Mouse (Mus musculus) embryonic facial prominence, embryonic 11.5 days (tissue): ENCODE results near the gene Trim33. TPM values are rescaled to one million over a fixed set of nuclear protein-coding genes. Genes with fewer than 3 reads are reported as not detected.

ENCODE experiments used
- ATAC-seq: fragments of 200-750 bp; cut with Nextera tagmentation; replicated peaks from 2 replicates; pipeline ENCODE4 v1.8.0; 2017; ENCODE audit warnings: low read depth; ENCODE audit not compliant: insufficient number of reproducible peaks, low FRiP score, low TSS enrichment
- DNase-seq: peaks from one replicate; pipeline ENCODE4 v3.0.0-alpha.2; 2015; ENCODE audit warnings: low spot score
- H3K27ac ChIP-seq: fragments of 300-500 bp; sonication (generic); replicated peaks from 2 replicates; pipeline ENCODE4 v1.5.1; 2014; ENCODE audit warnings: mild to moderate bottlenecking, low read depth, low read length, control low read depth
- H3K27me3 ChIP-seq: fragments of 300-500 bp; sonication (generic); 2 replicates; pipeline ENCODE4 v1.6.1; 2014; ENCODE audit warnings: mild to moderate bottlenecking, low read length, moderate library complexity, mixed read lengths; ENCODE audit not compliant: control insufficient read depth, insufficient read depth
- H3K36me3 ChIP-seq: fragments of 300-500 bp; sonication (generic); replicated peaks from 2 replicates; pipeline ENCODE4 v1.6.1; 2014; ENCODE audit warnings: low read depth, mild to moderate bottlenecking, low read length, moderate library complexity, mixed read lengths; ENCODE audit not compliant: control insufficient read depth, insufficient read depth
- H3K4me1 ChIP-seq: fragments of 300-500 bp; sonication (generic); 2 replicates; pipeline ENCODE4 v1.6.1; 2014; ENCODE audit warnings: low read length, mixed read lengths; ENCODE audit not compliant: control insufficient read depth, insufficient read depth
- H3K4me2 ChIP-seq: fragments of 300-500 bp; sonication (generic); 2 replicates; pipeline ENCODE4 v1.6.1; 2014; ENCODE audit warnings: low read depth, mild to moderate bottlenecking, control low read depth, low read length, moderate library complexity
- H3K4me3 ChIP-seq: fragments of 300-500 bp; sonication (generic); 2 replicates; pipeline ENCODE4 v1.5.1; 2014; ENCODE audit warnings: low read depth, low read length, control low read depth
- H3K9ac ChIP-seq: fragments of 300-500 bp; sonication (generic); replicated peaks from 2 replicates; pipeline ENCODE4 v1.6.1; 2014; ENCODE audit warnings: mild to moderate bottlenecking, control low read depth, low read length
- H3K9me3 ChIP-seq: fragments of 300-500 bp; sonication (generic); replicated peaks from 2 replicates; pipeline ENCODE4 v1.6.1; 2016; ENCODE audit warnings: mild to moderate bottlenecking, low read length, inconsistent platforms, mixed read lengths; ENCODE audit not compliant: control insufficient read depth
- WGBS: fragments of 180-500 bp; shearing (Covaris S2); extraction: QIAGEN DNeasy Blood & Tissue Kit; methylation state at CpG from one replicate; pipeline ENCODE4 v1.1.7; 2014; 5-methylcytosine and 5-hydroxymethylcytosine counted together
- polyA plus RNA-seq: library from polyadenylated mRNA; unstranded; fragments of >200 nt; fragmentation: Nextera tagmentation; extraction: Ambion mirVana; gene quantifications from 2 replicates; pipeline ENCODE4 v1.2.1, GENCODE M21; 2014

Gene Trim33
- polyA plus RNA-seq, 1 experiment from 2014 or later: 25.2 TPM

GRCm38 (mm10) chr3:103394121-103394520 is 115.0 kb downstream of the Trim33 start:
- H3K27me3 ChIP-seq: no peaks in the 10 kb centered on the region
- 79% methylated on average over 2 of the region's 2 CpGs for WGBS
- H3K27ac ChIP-seq: no peak overlapping the region

GRCm38 (mm10) chr3:103397523-103397922 is 118.4 kb downstream of the Trim33 start:
- no peak overlapping the region for H3K4me2 ChIP-seq
- H3K27ac ChIP-seq: no peak overlapping the region
- WGBS: 82% methylated on average over 3 of the region's 3 CpGs
- no peak overlapping the region for H3K9ac ChIP-seq
- H3K36me3 ChIP-seq: no peaks in the 10 kb centered on the region
- H3K4me3 ChIP-seq: no peak overlapping the region
- ATAC-seq (no peak), DNase-seq (no peak)
- H3K9me3 ChIP-seq: no peaks in the 10 kb centered on the region
- no peaks in the 10 kb centered on the region for H3K4me1 ChIP-seq
- H3K27me3 ChIP-seq: no peaks in the 10 kb centered on the region

More at GRCm38 (mm10) chr3:103394121-103394520, 115.0 kb downstream of the Trim33 start:
- DNase-seq (no peak), ATAC-seq (peak; percentile 67; the same call in 1 of the 2 replicates)
- Histone ChIP-seq H3K36me3 (no peaks in the 10 kb centered on the region), H3K9ac (no peak overlapping the region), H3K9me3 (no peaks in the 10 kb centered on the region), H3K4me1 (no peaks in the 10 kb centered on the region), H3K4me3 (no peak overlapping the region), H3K4me2 (no peak overlapping the region)

GRCm38 (mm10) chr3:103400807-103401206 is 121.7 kb downstream of the Trim33 start:
- ATAC-seq (no peak), DNase-seq (no peak)
- Histone ChIP-seq H3K9me3 (no peaks in the 10 kb centered on the region), H3K9ac (no peak overlapping the region), H3K36me3 (no peaks in the 10 kb centered on the region), H3K4me3 (no peak overlapping the region), H3K27me3 (no peaks in the 10 kb centered on the region; the same call in 1 of the 2 replicates), H3K4me1 (no peaks in the 10 kb centered on the region), H3K4me2 (no peak overlapping the region), H3K27ac (no peak overlapping the region)
- WGBS: 86% methylated on average over 6 of the region's 6 CpGs

- no peak overlapping the region for H3K4me3 ChIP-seq
- H3K4me1 ChIP-seq: no peaks in the 10 kb centered on the region
- peak; percentile 44; the same call in 1 of the 2 replicates for ATAC-seq
- H3K4me2 ChIP-seq: no peak overlapping the region
- no peaks in the 10 kb centered on the region; the same call in 1 of the 2 replicates for H3K27me3 ChIP-seq
- H3K9ac ChIP-seq: no peak overlapping the region
- DNase-seq: no peak
- WGBS: 51% methylated on average over 17 of the region's 17 CpGs
- no peaks in the 10 kb centered on the region for H3K9me3 ChIP-seq
- no peaks in the 10 kb centered on the region for H3K36me3 ChIP-seq
- no peak overlapping the region for H3K27ac ChIP-seq
Observed at GRCm38 (mm10) chr3:103401342-103402098, 122.4 kb downstream of the Trim33 start.

- Histone ChIP-seq H3K36me3 (no peaks in the 10 kb centered on the region), H3K9ac (no peak overlapping the region), H3K27ac (no peak overlapping the region), H3K4me2 (no peak overlapping the region), H3K4me1 (no peaks in the 10 kb centered on the region), H3K27me3 (no peaks in the 10 kb centered on the region; the same call in 1 of the 2 replicates), H3K9me3 (no peaks in the 10 kb centered on the region), H3K4me3 (no peak overlapping the region)
- no peak for ATAC-seq
- no peak for DNase-seq
- 53% methylated on average over 10 of the region's 10 CpGs for WGBS
Observed at GRCm38 (mm10) chr3:103402212-103402611, 123.1 kb downstream of the Trim33 start.

GRCm38 (mm10) chr3:103405135-103405534 is 126.0 kb downstream of the Trim33 start:
- H3K4me3 ChIP-seq: no peak overlapping the region
- H3K36me3 ChIP-seq: no peaks in the 10 kb centered on the region
- H3K4me2 ChIP-seq: no peak overlapping the region
- no peaks in the 10 kb centered on the region; the same call in 1 of the 2 replicates for H3K27me3 ChIP-seq
- ATAC-seq: no peak
- DNase-seq: no peak
- H3K9me3 ChIP-seq: no peaks in the 10 kb centered on the region
- WGBS: 56% methylated on average over 2 of the region's 2 CpGs
- H3K27ac ChIP-seq: no peak overlapping the region
- H3K9ac ChIP-seq: no peak overlapping the region
- H3K4me1 ChIP-seq: no peaks in the 10 kb centered on the region

- no peaks in the 10 kb centered on the region; the same call in 1 of the 2 replicates for H3K27me3 ChIP-seq
- no peak for DNase-seq
- no peaks in the 10 kb centered on the region for H3K4me1 ChIP-seq
- no peaks in the 10 kb centered on the region for H3K36me3 ChIP-seq
- H3K4me2 ChIP-seq: no peak overlapping the region
- 87% methylated on average over 11 of the region's 11 CpGs for WGBS
- no peak overlapping the region for H3K4me3 ChIP-seq
- no peak overlapping the region for H3K27ac ChIP-seq
- no peak overlapping the region for H3K9ac ChIP-seq
- ATAC-seq: no peak
- H3K9me3 ChIP-seq: no peaks in the 10 kb centered on the region
Observed at GRCm38 (mm10) chr3:103405871-103406765, 127.0 kb downstream of the Trim33 start.
